Mouse (Mus musculus) kidney, adult 11 months (tissue): ENCODE data around the gene Wdr93.

ENCODE experiments used
- DNase-seq: peaks from one replicate; pipeline ENCODE4 v3.0.0; 2022

Gene Wdr93

DNA sequence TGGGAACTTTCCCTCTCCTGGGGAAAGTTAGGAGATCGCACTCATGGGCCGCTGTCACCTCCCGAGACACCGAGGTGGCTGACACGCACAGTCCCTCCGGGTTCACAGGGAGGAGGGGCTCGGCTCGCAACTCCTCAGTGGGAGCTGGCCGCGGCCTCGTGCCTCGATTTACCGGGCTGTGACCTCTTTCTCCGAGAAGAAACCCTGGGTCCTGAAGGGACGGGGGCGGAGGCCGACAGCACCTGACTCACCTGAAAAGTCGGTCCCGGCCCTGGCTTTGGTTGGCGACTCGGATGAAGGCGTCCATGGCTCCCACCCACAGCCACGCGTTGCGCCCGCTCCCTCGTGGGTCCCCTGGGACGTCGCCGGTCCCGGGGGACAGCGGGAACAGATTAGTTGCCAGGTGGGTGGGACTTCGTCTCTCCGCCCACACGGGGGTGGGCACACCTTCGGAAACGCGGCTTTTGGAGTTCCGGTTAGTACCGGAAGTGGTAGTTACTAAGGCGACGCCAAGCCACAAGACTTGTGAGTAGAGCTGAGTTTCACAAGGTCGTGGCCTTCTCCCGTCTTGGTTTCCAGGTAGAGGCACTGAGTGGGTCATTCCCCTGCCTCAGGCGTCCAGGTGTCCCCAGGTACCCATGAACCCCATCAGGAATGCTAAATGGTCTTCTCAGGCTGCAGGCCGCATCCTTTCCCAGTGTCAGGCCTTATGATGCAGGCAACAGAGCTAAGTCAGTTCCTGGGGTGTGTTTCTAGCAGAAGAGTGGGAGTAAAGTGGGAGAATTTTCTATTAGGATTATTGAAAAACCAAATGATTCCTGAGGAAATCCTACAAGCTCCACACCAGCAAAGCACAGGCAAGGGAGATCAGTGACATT, at the start of gene Wdr93, which contains the start of gene Pex11a:
Gene Wdr93, plus strand, starts transcription at position 505 of the 878 bp plus-strand sequence.
Gene Pex11a, minus strand, starts transcription at position 473 of the 878 bp plus-strand sequence.
- DNase-seq = peak; percentile 86

- DNase-seq = no peak
Observed at GRCm38 (mm10) chr7:79696495-79696894, 46.5 kb upstream of the Wdr93 start.

GRCm38 (mm10) chr7:79702755-79703154, 40.2 kb upstream of the Wdr93 start:
- DNase-seq = no peak

DNA sequence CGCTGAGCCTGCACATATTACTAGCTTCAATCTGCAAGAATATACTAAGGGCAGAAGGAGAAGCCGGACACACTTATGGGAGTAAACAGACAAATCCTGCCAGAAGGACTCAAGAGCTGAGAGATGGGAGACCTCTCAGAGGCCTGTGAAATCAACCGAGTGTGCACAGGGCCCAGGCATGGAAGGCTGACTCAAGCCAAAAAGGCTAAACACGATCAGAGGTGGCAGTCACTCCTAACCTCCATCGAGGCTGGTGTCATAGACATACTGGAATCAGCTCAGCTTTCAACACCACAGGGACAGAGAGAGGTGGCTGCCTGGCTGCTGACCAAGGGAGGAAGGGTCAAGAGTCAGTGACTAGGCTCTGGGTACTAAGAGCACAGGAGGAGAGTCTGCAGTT, 37.8 kb upstream of the Wdr93 start:
- no peak for DNase-seq

DNA sequence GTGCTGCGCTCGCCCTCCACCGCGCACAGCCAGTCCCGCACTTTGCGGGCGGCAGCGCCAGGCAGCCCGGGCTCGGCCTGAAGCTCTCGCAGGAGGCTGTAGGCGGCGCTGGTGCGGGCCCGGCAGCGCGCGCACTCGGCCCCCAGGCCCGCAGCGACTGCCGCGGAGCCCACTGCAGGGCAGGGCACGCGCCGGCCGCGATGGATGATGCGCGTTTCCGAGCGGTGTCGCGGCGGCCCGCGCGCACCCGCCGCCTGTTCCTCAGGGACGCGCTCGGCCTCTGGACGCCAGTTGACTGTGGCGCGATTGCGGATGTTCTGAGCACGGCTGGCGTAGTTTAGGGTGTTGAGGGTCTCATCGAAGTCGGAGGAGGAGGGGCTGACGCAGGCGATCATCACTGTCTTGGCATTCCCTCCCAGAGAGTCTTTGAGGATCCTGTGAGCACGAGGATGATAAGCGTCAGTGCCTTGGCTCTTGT, 32.8 kb upstream of the Wdr93 start:
- DNase-seq = no peak

- no peak for DNase-seq
Observed at GRCm38 (mm10) chr7:79710831-79711230, 32.1 kb upstream of the Wdr93 start.

DNA sequence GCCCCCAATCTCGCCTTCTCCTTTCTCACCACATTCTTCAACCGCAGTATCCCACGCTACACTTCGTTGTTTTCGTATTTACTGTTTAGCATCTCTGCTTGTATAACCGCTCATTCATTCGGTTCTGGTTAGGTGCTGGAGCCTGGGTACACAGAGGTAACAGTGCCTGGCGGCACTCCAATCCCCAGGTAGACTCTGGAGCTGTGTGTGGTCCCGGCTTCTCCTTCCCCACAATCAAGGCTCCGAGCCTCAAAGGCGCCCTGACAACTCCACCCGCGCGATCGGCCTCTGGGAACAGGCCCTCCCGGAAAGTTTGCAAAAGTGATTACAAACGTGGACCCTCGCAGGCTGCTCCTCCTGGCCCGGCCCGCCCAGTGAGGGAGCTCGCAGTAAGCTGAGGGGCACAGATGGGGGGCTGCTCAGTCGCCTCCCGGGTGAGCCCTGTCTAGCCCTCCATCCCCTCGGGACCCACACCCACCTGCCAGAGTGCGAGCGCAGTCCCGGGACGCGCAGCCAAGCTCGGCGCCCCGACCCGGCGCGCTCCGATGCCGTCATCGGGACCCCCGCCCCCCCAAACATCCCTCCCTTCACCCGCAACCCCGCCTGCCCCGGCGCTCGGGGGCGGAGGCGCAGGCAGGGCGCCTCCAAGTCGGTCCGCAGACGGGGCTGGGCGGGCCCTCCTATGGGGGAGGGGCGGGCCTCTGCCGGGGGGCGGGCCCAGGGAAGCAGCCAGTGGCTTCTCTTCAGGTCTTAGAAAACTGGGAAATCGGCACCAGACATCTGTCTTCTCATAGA, 27.6 kb upstream of the Wdr93 start, which contains the start of gene Kif7:
Gene Kif7, minus strand, starts transcription at position 534 of the 795 bp plus-strand sequence.
- DNase-seq = peak; percentile 59

DNA sequence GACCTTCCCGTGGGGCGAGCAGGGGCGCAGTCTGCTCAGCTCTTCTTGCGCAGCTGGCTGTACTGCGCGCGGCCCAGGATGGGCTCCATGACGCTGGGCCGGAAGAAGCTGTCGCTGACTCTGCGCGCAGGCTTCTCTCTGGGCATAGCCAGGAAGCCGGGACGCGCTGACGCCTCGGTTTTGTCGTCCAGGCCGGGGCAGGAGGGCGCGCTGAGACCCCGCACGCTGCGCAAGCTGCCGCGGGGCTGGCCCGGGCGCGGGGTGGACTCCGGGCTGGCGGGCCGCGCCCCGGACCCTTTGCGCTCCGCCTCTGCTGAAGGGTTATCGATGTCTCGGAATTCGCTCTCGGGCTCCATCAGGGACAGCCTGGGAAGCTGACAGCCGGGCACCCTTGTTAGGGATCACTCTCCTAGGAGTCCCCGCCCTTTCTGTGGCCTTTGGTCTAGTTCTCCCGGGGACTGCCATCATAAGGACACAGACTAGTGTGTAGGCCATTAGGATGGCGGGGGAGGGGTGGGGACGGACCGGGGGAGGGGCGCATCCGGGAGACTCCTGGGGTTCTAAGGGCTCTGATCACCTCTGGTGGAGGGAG, 21.5 kb upstream of the Wdr93 start:
- DNase-seq = no peak

GRCm38 (mm10) chr7:79727091-79727490, 15.9 kb upstream of the Wdr93 start:
- no peak for DNase-seq

- peak; percentile 58 for DNase-seq
Observed at GRCm38 (mm10) chr7:79728219-79728618, 14.7 kb upstream of the Wdr93 start.

DNA sequence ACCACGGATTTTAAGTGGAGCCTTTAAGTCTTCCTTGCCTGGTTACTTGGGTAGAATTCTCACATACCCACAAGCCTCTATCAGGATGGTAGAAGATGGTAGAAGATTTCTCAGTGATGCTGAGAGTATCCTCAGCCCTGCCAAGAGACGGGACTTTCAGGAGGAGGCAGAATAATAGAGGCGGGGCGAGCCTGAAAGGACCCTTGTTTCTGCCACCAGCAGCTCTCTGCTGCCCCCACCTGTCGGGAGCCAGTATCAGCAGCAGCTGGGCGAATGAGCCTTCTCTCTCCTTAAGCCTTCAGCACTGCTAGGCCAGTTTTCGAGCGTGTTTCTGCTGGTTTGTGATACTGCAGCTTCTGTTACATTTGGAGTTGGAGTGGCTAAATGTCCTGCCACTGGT, 13.8 kb upstream of the Wdr93 start:
- peak; percentile 37 for DNase-seq

- DNase-seq = no peak
Observed at GRCm38 (mm10) chr7:79729743-79730370, 13.1 kb upstream of the Wdr93 start.

DNA sequence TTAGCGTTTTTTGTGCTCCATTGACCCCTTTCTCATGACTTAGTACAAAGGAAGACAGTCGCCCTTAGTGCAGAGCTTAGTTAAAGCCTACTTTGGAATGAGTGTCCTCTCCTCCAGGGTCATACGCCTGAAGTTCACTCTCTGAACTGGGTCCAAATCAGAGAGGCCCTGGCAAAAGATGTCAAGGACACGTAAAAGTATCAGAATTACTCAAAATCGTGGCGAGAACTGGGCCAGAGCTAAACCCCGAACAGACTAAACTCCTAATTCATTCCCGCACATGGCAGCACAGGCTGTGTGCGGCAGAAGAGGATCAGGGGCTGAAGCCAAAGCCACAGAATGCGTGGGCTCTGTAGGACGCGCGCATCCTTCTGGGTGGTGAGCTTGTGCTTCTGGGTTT, 11.5 kb upstream of the Wdr93 start:
- DNase-seq = no peak

DNA sequence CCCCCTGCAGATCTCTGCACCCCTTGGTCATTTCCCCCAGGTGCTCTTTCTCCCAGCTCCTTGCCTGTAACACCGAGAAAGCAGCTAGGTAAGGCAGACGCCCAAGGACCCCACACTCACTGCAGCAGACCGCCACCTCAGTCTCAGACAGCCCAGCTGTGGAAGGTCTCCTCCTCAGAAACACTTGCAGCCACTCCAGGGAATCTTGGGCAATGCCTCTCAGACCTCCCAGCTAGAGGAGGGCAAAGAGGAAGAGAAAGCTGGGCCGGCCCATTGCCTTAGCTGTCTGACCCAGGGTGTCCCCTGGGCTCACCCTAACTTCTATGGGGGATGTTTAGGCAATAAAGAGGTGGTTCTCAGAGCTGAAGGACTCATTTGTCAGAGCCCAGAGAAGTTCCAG, 10.3 kb upstream of the Wdr93 start, which contains the start of gene Plin1:
Gene Plin1, minus strand, starts transcription at position 282 of the 400 bp plus-strand sequence.
- DNase-seq = no peak

GRCm38 (mm10) chr7:79734563-79734962, 8.4 kb upstream of the Wdr93 start:
- DNase-seq = peak; percentile 97

GRCm38 (mm10) chr7:79736511-79736910, 6.5 kb upstream of the Wdr93 start:
- no peak for DNase-seq

DNA sequence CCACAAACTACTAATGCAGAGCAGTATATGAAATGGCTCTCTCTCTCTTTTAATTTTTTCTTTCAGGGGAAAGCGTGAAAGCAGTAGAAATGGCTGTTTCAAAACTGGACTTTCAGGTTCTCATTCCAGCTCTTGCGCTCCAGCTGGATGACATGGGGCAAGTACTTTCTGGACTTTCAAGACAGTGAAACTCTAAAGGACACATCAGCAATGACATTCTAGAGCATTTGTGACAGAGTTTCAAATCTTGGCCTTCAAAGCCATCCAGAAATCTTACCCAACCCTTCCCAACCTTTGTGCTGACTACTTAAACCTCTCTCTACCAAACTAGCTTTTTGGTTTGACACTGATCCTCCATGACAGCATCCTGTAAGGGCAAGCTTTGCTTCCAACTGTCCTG, 4.0 kb upstream of the Wdr93 start:
- no peak for DNase-seq

GRCm38 (mm10) chr7:79740279-79740678, 2.7 kb upstream of the Wdr93 start:
- DNase-seq = no peak

GRCm38 (mm10) chr7:79742277-79742658, 695 bp upstream of the Wdr93 start:
- DNase-seq = no peak

- DNase-seq = no peak
Observed at GRCm38 (mm10) chr7:79744051-79744450, 1.1 kb downstream of the Wdr93 start.

- no peak for DNase-seq
Observed at GRCm38 (mm10) chr7:79744585-79744984, 1.6 kb downstream of the Wdr93 start.

- no peak for DNase-seq
Observed at GRCm38 (mm10) chr7:79747659-79748058, 4.7 kb downstream of the Wdr93 start.

DNA sequence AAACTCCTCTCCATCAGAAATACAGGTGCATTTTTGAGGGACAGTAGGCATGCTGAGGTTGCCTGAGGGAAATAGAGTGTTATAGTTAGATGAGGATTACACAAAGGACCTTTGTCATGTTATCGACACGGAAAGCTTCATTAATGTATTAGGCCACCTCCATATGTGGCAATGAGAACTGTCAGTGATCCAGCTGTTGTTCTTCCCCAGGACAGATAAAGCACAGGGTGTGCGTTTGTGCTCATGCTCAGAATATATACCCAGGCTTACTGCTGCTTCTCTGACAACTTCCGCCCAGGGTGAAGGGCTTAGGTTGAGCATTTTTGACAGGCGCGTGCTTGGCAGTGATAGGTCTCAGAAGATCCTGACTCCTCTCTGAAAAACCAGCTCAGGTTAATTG, 6.5 kb downstream of the Wdr93 start:
- no peak for DNase-seq
